Mouse (Mus musculus) layer of hippocampus, adult 2 months (tissue): ENCODE measurements around the gene Sim2. TPM values are rescaled to one million over a fixed set of nuclear protein-coding genes. Genes with fewer than 3 reads are reported as not detected.

Source experiments
- DNase-seq, 2 experiments: peaks; one replicate each; pipeline ENCODE4 v3.0.0; 2022; ENCODE audit warnings: low spot score in 2 of 2
- H3K27ac ChIP-seq: fragments of 200-600 bp; 2 replicates; pipeline ENCODE4 v1.8.1; 2022
- H3K4me3 ChIP-seq: fragments of 200-600 bp; 2 replicates; pipeline ENCODE4 v1.8.1; 2022; ENCODE audit warnings: mild to moderate bottlenecking
- CTCF ChIP-seq: fragments of 200-600 bp; conservative IDR thresholded peaks from 2 replicates; pipeline ENCODE4 v1.8.1; 2022; ENCODE audit warnings: antibody characterized with exemption, mild to moderate bottlenecking, moderate library complexity
- microRNA-seq, 2 experiments: library from miRNA; unstranded; fragments of <30 nt; microRNA quantifications; one replicate each; pipeline ENCODE4 v1.2.0; 2021
- total RNA-seq, 2 experiments: library from RNA; stranded (reverse); gene quantifications; 2 replicates each; pipeline ENCODE4 v1.2.3; 2021

The Sim2 gene
- total RNA-seq, 2 experiments from 2014 or later, result 0.28 to 0.64 TPM

- Histone ChIP-seq H3K27ac (no peak overlapping the region), H3K4me3 (no peak overlapping the region)
- TF ChIP-seq CTCF, result no peak
- DNase-seq, result no peak
These were observed 84.2 kb downstream of the Sim2 start for GRCm38 (mm10) chr16:94168655-94169545.

GRCm38 (mm10) chr16:94170218-94170617 lies 85.5 kb downstream of the Sim2 start:
- no peak for DNase-seq
- no peak overlapping the region for H3K4me3 ChIP-seq
- TF ChIP-seq CTCF, result no peak
- no peak overlapping the region for H3K27ac ChIP-seq

GRCm38 (mm10) chr16:94173361-94173760 lies 88.6 kb downstream of the Sim2 start:
- Histone ChIP-seq H3K27ac (no peak overlapping the region), H3K4me3 (no peak overlapping the region)
- no peak for DNase-seq
- TF ChIP-seq CTCF, result no peak

DNA sequence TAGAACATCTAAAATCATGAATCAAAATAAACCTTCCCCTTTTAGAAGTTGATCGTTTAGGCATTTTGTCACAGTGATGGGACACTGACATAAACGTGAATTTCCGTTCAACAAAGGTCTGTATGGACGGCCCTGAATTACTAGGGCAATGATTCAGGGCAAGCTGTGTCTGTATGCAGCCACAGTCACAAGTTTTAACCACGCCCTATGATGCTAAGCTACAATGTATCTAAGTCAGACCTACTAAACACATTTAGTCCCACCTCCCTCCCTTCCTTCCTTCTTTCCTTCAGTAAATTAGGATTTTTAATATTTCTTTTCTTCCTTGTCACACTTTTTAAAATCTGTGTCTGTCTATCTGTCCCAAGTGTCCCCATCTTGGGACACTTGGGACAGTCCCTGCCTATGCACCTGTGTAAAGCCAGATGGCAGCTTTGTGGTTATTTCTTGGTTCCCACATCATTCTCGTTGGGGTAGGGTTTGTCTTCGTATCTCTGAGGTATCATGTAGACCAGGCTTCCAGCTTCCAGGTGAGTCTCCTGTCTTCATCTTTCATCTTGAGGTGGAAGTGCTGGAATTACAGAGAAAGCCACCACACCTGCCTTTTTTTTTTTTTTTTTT lies 90.7 kb downstream of the Sim2 start:
- H3K4me3 ChIP-seq, result no peak overlapping the region
- TF ChIP-seq CTCF, result no peak
- no peak for DNase-seq
- H3K27ac ChIP-seq, result no peak overlapping the region

Small RNA genes lying within 50 kb of the gene (microRNA-seq; reads per million reads assigned to microRNA genes)
- gene Gm23062, result 0 reads per million in 2 experiments

Other genes with a start within 250 kb of the Sim2 start
- 1 to 10 TPM in 1 of 2 experiments, under 1 TPM in 1; 0.74 to 1.1 TPM for gene Chaf1b, start 201.0 kb upstream of the Sim2 start, total RNA-seq
- gene Cldn14, start 76.1 kb upstream of the Sim2 start, total RNA-seq, result under 1 TPM; 0.92 to 0.98 TPM
- 10 to 100 TPM; 14.0 to 15.2 TPM for gene Hlcs, start 228.6 kb downstream of the Sim2 start, total RNA-seq
- gene Ripply3, start 243.5 kb downstream of the Sim2 start, total RNA-seq, result under 1 TPM in 1 of 2 experiments, not detected in 1; 0.29 TPM